ENCODE assay signal across 7 mouse cellular contexts in the genomic region with DNA sequence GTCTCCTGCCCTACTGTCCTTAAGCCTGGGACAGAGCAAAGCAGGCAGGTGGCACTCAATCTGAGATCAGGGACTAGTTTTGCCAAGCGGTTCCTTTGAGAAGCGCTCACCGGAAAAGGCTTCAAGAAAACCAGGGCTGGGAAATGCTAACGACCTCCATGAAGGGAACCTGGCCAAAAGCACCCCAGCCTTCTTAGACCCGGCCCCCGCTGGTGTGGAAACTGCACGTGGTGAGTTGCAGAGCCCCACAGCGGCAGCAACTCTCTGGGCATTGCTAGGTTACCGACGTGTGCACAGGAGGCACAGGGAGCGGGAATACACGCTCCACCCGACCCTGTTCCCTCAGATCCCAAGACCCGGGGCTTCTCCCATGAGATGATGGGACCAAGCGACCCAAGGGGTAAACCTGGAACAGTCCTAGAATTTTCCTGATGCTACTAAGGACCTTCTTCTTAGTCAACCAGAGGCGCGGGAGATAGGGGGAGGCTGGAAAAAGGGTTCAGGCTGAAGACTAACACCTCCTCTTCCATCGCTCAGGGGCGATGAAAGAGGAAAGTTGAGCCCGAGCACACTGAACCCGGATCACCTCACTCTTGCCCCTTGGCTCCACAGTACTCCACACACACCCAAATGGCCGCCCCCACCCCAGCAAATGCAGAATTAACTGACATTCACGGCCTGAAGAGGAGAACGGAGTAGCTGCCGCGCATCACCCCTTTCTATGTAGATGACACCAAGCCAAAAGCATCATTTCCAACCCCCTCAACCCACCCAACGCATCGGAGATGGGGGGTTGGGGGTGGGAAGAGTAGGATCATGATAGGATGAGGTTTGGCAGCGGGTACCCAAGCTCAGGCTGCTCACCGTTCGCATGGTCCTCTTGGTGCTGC.
DNase-seq lines count a peak whose midpoint lies in the region; ATAC-seq and TF ChIP-seq lines count a peak whose summit lies in the region.

No protein-coding gene starts in this region.

- H3K27ac ChIP-seq in hindbrain, embryonic 13.5 days: peak overlapping the region; percentile 69

- no peak for TF ChIP-seq CTCF in E14TG2a.4 (conservative IDR thresholded peaks at IDR 0.05; ENCODE audit: low read length)

- peak overlapping the region; percentile 78 for H3K4me2 ChIP-seq in hindbrain, embryonic 13.5 days

- 3% methylated on average over 31 of the region's 31 CpGs for WGBS in hindbrain, embryonic 13.5 days

- peaks cover 12% of the 10 kb centered on the region for H3K4me1 ChIP-seq in E14TG2a.4 (replicated peaks; ENCODE audit: low read depth, low read length)
- peaks cover 32% of the 10 kb centered on the region for H3K4me1 ChIP-seq in hindbrain, embryonic 13.5 days (replicated peaks)

- H3K9ac ChIP-seq in hindbrain, embryonic 13.5 days: peak overlapping the region; percentile 71

- DNase-seq in R1 (ENCODE audit: low read depth, low spot score): peak; percentile 35
- DNase-seq in embryo, embryonic 11 days: peak; percentile 38
- peak; percentile 49 to 52 for DNase-seq in left cerebral cortex, adult 8-10 months (ENCODE audit: low spot score in 2 of 2)
- DNase-seq in naive thymus-derived CD4-positive, alpha-beta T cell, adult 2 months (ENCODE audit: low read depth): peak; percentile 24
- DNase-seq in gastrocnemius, adult 18-20 months (ENCODE audit: low spot score): no peak

- H3K27me3 ChIP-seq in E14TG2a.4 (ENCODE audit: insufficient read depth, low read length): peaks cover 70% of the 10 kb centered on the region
- peaks cover 17% of the 10 kb centered on the region for H3K27me3 ChIP-seq in hindbrain, embryonic 13.5 days

- peak; percentile 64 for ATAC-seq in hindbrain, embryonic 13.5 days (ENCODE audit: low FRiP score)

- peaks cover 5% of the 10 kb centered on the region; the same call in 1 of the 2 replicates for H3K9me3 ChIP-seq in E14TG2a.4 (ENCODE audit: low read length)
- no peaks in the 10 kb centered on the region for H3K9me3 ChIP-seq in hindbrain, embryonic 13.5 days

- H3K36me3 ChIP-seq in E14TG2a.4 (ENCODE audit: insufficient read depth, low read length): no peaks in the 10 kb centered on the region
- peaks cover 6% of the 10 kb centered on the region for H3K36me3 ChIP-seq in hindbrain, embryonic 13.5 days

- peak overlapping the region; percentile 51 for H3K4me3 ChIP-seq in E14TG2a.4 (replicated peaks; ENCODE audit: low read length)
- peak overlapping the region; percentile 63 for H3K4me3 ChIP-seq in hindbrain, embryonic 13.5 days
